Mouse (Mus musculus) testis, adult 2 months (tissue): ENCODE data around the gene Efcab7. TPM values are rescaled to one million over a fixed set of nuclear protein-coding genes. Genes with fewer than 3 reads are reported as not detected.

Experiments used
- H3K27ac ChIP-seq: fragments of 200-500 bp; 2 replicates; pipeline ENCODE4 v1.5.1; 2012; ENCODE audit warnings: low read depth, low read length; ENCODE audit not compliant: control insufficient read depth, insufficient read depth
- H3K27me3 ChIP-seq: fragments of 200-500 bp; 2 replicates; pipeline ENCODE4 v1.6.1; 2012; ENCODE audit warnings: mild to moderate bottlenecking, low read length, moderate library complexity; ENCODE audit not compliant: control insufficient read depth, insufficient read depth
- H3K36me3 ChIP-seq: fragments of 200-500 bp; 2 replicates; pipeline ENCODE4 v1.6.1; 2012; ENCODE audit warnings: mild to moderate bottlenecking, low read length; ENCODE audit not compliant: control insufficient read depth, insufficient read depth
- H3K4me1 ChIP-seq: fragments of 200-500 bp; 2 replicates; pipeline ENCODE4 v1.6.1; 2012; ENCODE audit warnings: low read length; ENCODE audit not compliant: control insufficient read depth, insufficient read depth
- H3K4me3 ChIP-seq: fragments of 200-500 bp; 2 replicates; pipeline ENCODE4 v1.5.1; 2012; ENCODE audit warnings: low read depth, mild to moderate bottlenecking, low read length, moderate library complexity, mixed read lengths; ENCODE audit not compliant: control insufficient read depth
- CTCF ChIP-seq: fragments of 200-500 bp; IDR thresholded peaks from 2 replicates; pipeline ENCODE4 v1.5.1; 2012; ENCODE audit warnings: low read depth, mild to moderate bottlenecking, inconsistent platforms, low read length, moderate library complexity; ENCODE audit not compliant: control insufficient read depth, insufficient read depth, insufficient replicate concordance
- POLR2A ChIP-seq: fragments of 200-500 bp; IDR thresholded peaks from 2 replicates; pipeline ENCODE4 v1.6.1; 2012; ENCODE audit warnings: low read depth, mild to moderate bottlenecking, inconsistent platforms, low read length, moderate library complexity; ENCODE audit not compliant: control insufficient read depth
- polyA plus RNA-seq: library from polyadenylated mRNA; depleted of rRNA; stranded (reverse); fragments of >200 nt; gene quantifications from 2 replicates; pipeline ENCODE4 v1.2.3, GENCODE M21; 2012; rRNA removed

Efcab7 gene
- polyA plus RNA-seq, 1 experiment, result 20.1 TPM

- TF ChIP-seq CTCF (no peak), POLR2A (no peak)
- Histone ChIP-seq H3K4me3 (no peak overlapping the region), H3K4me1 (no peaks in the 10 kb centered on the region), H3K27me3 (no peaks in the 10 kb centered on the region), H3K36me3 (no peaks in the 10 kb centered on the region), H3K27ac (no peak overlapping the region; the same call in 1 of the 2 replicates)
Measured at GRCm38 (mm10) chr4:99958084-99958815, 129.3 kb downstream of the Efcab7 start.

- TF ChIP-seq CTCF (no peak), POLR2A (no peak)
- no peak overlapping the region for H3K4me3 ChIP-seq
- H3K27ac ChIP-seq, result no peak overlapping the region
- no peaks in the 10 kb centered on the region for H3K27me3 ChIP-seq
- H3K4me1 ChIP-seq, result no peaks in the 10 kb centered on the region
- H3K36me3 ChIP-seq, result no peaks in the 10 kb centered on the region
Measured at GRCm38 (mm10) chr4:99959308-99959707, 130.3 kb downstream of the Efcab7 start.

Other genes starting within 250 kb of the Efcab7 start
- gene Foxd3, start 172.9 kb upstream of the Efcab7 start, polyA plus RNA-seq, result not detected in 2 replicates
- gene Alg6, start 113.5 kb upstream of the Efcab7 start, polyA plus RNA-seq, result 2.2 and 2.6 TPM in 2 replicates
- 6.2 and 7.0 TPM in 2 replicates for gene Pgm1, start 100.2 kb downstream of the Efcab7 start, polyA plus RNA-seq
- gene Itgb3bp, start 100.6 kb downstream of the Efcab7 start, polyA plus RNA-seq, result 7.6 TPM in 2 replicates